Mouse (Mus musculus) cerebellum, adult 2 months (tissue): ENCODE data around the gene Appl2.

ENCODE experiments used
- CTCF ChIP-seq: fragments of 200-500 bp; IDR thresholded peaks from 2 replicates; pipeline ENCODE4 v1.5.1; 2011; ENCODE audit warnings: low read depth, mild to moderate bottlenecking, control low read depth, low read length, moderate library complexity, borderline replicate concordance; ENCODE audit not compliant: insufficient read depth
- POLR2A ChIP-seq: fragments of 200-500 bp; IDR thresholded peaks from 2 replicates; pipeline ENCODE4 v1.6.1; 2011; ENCODE audit warnings: low read length, control low read depth, borderline replicate concordance; ENCODE audit not compliant: insufficient read depth

GRCm38 (mm10) chr10:83629190-83629781 lies 19.3 kb downstream of the Appl2 start:
- no peak for TF ChIP-seq CTCF
- TF ChIP-seq POLR2A, result no peak
